Mouse (Mus musculus) right cerebral cortex, postnatal 4 days (tissue): ENCODE measurements around the gene Vmn2r28.
"Not testable (repeated sequence)": the region's sequence is repeated elsewhere in the genome, so short reads cannot be mapped to it uniquely, and the experiment has no call there.

ENCODE experiments used
- DNase-seq: peaks from one replicate; pipeline ENCODE4 v3.0.0-alpha.2; 2022

The Vmn2r28 gene

GRCm38 (mm10) chr7:5493856-5494255, at the start of gene Vmn2r28:
Vmn2r28 (minus strand) TSS chr7:5493956.
- not testable (repeated sequence) for DNase-seq

- not testable (repeated sequence) for DNase-seq
These were observed 47.1 kb upstream of the Vmn2r28 start for GRCm38 (mm10) chr7:5540770-5541436.

- no peak for DNase-seq
These were observed 37.1 kb downstream of the Vmn2r28 start, which contains the start of gene Vmn1r59 for GRCm38 (mm10) chr7:5456674-5457073. Vmn1r59 (minus strand) TSS chr7:5456774.

- DNase-seq = not testable (repeated sequence)
These were observed 39.7 kb downstream of the Vmn2r28 start for GRCm38 (mm10) chr7:5454011-5454410.

GRCm38 (mm10) chr7:5448627-5449026, 45.1 kb downstream of the Vmn2r28 start:
- no peak for DNase-seq
